Mouse (Mus musculus) common myeloid progenitor, adult 5-6 weeks (primary cell): Measurements from ENCODE around the gene Exo1. TPM values are rescaled to one million over a fixed set of nuclear protein-coding genes. Genes with fewer than 3 reads are reported as not detected.
A peak's percentile ranks its signal among the peaks of the same experiment; 100 is the strongest.

Source experiments
- ATAC-seq: replicated peaks from 2 replicates; pipeline ENCODE4 v1.8.0; 2016; ENCODE audit warnings: low read depth, mild to moderate bottlenecking, moderate TSS enrichment, inconsistent platforms; ENCODE audit not compliant: poor library complexity, severe bottlenecking
- total RNA-seq: library from RNA; stranded (forward); fragments of 200-1000, 187-1606 nt; gene quantifications from 2 replicates; pipeline ENCODE4 v1.2.3, GENCODE M21; 2017

Exo1 gene
- 46.0 and 47.8 TPM in 2 replicates for total RNA-seq

DNA sequence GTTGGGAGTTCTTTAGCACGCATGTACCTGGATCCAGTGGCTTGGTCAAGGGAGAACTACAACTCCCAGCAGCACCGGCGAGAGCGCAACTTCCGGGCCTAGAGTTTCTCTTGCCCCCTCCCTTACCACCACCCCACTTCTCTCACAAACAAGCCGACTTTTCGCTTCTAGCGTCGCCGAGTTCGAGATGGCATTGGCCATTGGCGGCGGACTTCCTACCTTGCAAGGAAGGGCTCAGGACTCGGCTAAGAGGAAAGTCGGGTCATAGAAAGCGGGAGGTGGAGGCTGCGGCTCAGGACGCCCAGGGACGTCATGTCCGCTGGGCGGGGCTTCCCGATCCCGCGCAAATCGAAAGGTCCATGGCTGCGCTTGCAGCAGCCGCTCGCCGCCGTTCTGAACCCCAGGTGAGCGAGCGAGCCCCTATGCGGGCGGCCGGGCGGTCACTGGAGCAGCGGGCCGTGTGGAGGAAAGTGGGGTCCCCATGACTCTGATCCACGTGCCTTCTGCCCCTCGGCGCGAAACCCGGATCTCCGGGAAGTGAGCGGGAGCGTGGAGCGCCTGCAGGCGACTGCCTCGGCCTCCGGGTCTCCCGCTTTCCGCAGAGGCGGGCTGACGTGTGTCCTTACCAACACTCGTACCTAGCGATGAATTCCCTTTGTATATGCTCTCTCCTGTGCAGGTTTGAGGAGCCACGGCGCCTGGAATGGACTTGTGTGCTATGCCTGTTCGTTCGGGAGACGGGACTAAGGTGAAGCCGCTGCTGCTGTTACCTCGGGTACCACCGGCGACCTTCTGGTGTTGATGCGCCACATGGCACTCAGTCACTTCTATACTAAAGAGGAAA is at the start of gene Exo1:
Gene Exo1, plus strand, starts transcription at position 129 of the 844 bp plus-strand sequence.
- peak; percentile 95 for ATAC-seq

DNA sequence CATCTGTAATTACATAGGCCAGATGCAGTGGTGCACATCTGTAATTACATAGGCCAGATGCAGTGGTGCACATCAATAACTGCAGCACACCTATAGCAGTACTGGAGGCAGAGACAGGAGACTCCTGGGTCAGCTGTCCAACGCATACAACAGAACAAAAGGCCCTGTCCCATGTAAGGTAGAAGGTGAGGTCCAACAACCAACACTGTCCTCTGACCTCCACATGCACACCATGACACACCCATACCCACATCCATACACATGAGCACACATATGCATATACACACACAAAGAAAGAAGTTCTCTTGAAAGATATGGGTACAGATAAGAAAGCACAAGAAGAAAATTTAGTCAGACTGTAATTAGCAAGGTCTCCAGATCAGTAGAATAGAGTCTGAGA is 24.9 kb upstream of the Exo1 start:
- no peak for ATAC-seq

DNA sequence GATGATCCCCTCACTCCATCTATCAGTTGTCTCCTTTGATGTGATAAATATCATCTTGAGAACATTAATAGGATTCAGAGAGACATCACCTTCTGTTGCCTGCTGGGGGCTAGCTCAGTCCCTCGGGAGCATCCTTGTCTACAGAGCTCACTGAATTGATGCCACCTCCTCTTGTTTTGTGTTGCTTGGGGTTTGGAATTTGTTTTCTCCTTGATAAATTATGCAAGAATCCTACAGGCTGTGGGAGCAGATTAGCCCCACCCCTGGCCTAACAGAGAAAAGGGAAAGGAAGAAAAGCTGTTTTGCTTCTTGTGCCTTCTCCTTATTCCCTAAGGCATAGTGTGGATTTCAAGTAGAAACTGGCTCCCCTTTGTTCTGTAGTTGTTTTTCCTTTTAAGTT is 13.3 kb upstream of the Exo1 start:
- no peak for ATAC-seq

DNA sequence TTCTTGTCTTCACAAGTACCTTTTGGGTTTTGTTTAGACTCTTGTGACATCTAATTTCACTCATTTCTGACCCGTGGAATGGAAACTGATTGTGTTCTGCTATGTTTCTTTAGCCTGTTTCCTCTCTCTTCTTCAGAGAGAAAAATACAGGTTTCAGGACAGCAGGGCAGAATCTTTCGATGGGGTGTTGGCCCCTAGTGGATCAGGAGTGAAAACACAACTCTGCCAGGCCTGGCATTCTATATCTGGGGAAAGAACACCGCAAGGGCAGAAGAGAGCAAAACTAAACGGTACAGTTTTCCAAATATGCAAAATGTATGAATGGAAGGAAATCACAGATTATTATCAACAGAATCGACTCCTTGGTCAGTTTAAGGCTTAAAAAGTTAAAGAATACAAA is 12.8 kb upstream of the Exo1 start:
- ATAC-seq, result peak; percentile 92

DNA sequence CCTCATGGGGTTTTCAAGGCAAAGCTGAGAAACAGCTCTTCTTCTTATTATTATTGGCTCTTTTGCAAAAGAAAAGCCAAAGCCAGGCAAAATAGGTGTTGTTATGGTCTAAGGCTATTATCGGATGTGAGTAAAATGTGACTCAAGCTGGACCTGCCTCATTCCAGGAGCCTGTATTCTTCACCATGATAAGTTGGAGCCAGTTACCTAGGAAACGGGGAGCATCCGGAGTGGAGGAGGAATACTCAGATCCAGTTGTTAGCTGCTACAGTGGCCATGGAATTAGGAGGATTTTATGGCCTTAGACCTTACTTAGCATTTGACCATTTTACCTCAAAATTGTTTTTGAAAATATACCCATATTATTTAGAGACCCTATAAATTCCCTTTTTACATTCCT is 9.7 kb upstream of the Exo1 start:
- no peak for ATAC-seq

DNA sequence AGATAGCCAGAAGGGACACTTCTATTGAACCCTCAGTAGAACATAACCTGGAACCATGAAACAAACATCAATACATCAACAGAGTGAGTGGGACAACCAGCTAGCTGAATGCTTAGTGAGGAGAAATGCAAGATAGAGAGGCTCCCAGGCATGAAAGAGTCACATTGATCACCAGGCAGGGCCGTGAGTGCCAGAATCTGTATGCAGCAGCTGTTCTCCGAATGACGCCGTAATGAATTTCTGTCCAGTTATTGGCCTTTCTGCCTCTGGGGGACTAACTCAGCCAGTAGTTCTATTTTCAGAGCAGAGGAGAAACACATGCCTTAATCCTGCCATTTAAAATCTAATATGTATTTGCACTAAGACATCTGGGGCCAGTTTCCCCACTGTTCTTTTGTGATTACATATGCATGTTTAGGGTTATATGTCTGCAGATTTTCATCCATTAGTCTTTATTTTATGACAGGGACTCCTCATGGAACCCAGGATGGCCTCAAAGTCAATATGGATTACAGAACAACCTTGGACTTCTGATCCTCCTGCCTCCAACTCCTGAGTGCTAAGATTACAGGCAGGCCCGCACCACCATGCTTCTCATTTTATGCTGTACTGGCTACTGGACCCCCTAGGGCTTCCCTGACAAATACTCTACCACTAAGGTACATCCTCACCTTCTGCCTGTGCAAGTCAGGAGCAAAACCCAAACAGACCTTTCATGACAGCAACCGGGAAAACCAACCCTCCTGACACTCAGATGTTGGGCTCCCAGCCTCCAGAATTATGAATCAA is 8.2 kb upstream of the Exo1 start:
- ATAC-seq, result no peak

DNA sequence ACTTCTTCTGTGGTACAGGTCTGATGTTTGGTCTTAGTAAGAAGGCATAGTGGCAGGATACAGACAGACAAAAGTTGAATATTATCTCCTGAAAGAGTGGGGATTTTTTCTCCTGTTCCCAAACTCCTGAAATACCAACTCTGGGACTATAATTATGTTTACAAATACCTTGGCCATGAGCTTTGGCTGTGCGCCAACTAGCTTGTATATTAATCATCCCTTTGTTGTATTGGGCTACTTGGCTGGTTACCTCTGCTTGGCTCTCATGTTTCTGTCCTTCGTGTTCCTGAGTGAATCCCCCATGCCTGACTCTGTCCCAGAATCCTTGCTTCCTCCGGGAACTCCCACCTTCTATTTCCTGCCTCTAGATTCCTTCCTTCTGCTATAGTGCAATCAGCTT is 3.0 kb downstream of the Exo1 start:
- no peak for ATAC-seq

DNA sequence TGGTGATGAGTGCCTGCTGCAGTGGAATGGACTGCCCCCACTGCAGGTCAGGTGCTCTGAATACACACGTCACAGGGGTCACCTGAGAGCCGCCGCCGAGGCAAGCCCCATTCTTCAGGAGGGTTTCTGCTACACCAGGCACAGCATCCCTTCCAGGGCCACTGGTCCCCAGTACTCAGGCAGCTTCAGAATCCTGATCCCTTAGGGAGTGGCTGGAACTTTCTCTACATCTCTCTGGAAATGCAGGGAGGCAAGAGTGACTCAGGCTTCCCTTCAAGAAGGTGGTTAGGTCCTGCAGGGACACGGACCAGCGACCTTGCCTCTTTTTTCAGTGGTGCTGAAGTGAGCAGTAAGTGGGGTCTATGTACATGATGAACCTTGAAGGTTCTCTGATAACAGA is 12.9 kb downstream of the Exo1 start:
- no peak for ATAC-seq

DNA sequence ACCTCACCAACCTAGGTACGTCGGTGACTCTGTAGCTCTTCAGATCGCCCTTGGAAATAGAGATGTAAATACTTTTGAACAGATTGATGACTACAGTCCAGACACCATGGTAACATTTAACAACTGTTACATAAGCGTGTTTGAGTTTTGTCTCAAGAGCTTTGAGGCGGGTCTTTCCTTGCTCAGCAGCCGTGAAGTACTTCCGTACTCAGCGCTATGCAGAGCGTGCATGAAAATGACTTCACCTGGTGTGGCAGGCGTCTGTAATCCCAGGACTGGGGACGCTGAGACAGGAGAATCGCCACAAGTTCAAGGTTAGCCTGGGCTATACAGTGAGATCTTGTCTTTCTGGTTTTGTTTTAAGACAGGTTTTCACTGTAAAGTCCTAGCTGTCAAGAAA is 13.3 kb downstream of the Exo1 start:
- ATAC-seq, result no peak

DNA sequence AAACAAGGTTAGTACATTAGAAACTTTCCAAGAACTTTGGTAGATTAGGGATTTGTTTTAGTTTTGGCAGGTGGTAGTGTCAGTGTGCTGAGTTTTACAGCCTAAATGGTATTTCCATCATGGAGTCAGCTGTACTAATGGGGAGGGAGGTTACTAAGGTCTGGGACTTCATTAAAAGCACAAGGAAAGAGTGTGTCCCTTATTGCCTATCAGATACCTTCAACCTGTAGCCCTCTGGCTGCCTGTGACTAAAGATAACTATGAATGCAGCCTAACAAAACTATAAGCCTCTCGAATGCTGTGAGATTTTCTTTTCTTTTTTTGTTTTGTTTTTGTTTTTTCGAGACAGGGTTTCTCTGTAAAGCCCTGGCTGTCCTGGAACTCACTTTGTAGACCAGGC is 30.8 kb downstream of the Exo1 start:
- ATAC-seq, result no peak

DNA sequence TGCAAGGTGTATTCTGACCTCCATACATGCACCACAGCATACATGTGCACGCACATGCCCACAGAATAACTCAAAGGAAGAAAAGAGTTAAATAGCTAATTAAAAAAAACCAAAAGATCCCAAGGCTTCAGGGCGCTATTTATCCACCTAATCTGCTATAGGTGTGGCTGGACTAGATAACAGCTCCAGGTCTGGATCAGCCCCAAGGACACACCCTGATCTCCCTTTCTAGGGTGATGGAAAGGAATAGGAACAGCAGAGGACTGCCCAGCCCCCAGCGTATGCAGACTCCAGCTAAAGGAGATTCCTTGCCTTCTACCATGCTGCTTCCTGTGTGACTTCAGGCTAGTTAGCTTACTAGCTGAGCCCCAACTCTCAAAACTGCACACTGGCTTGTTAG is 31.7 kb downstream of the Exo1 start:
- ATAC-seq, result no peak

DNA sequence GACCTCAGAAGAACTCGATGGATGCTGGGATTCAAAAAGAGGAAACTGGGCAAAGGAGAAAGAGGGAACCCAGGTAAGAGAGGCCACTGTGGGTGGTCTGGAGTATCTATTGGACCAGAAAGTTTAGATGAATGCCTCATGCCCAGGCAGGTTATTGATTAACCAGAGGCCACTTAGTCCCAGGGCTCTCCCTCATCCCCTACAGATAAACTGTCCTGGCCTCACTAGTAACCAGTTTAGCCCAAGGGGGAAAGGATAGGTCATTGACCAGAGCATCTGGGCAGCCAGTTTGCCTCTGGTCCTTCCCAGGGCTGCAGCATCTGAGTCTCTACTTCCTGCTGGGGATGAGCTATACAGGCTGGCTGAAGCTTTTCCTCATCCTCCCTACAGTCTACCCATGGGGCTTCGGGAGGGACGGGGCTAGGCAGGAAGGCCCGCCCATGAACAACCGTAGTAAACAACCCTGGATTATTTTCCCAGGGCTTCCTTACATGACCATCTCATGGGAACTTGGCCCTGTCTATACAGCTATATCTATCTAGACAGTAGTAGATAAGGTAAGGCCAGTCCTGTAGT is 33.4 kb downstream of the Exo1 start:
- ATAC-seq, result no peak

DNA sequence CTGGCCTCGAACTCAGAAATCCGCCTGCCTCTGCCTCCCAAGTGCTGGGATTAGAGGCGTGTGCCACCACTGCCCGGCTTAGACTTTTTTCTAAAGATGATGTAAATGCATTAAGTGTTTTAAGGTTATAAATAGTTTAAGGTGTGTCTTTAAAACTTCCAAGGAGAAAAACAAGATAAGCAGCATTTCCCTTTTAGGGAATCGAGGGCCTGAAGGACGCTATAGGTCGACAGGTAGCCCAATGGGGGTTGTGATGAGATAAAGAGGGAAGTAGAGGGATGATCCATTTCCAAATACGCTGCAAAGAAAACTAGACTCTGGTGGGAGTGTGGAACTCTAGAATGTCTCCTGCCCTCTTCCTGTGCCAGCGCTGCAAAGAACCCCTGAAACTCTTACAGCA is 39.6 kb downstream of the Exo1 start, which contains the start of gene Gm38100:
Gene Gm38100, plus strand, starts transcription at position 301 of the 400 bp plus-strand sequence.
- no peak for ATAC-seq

DNA sequence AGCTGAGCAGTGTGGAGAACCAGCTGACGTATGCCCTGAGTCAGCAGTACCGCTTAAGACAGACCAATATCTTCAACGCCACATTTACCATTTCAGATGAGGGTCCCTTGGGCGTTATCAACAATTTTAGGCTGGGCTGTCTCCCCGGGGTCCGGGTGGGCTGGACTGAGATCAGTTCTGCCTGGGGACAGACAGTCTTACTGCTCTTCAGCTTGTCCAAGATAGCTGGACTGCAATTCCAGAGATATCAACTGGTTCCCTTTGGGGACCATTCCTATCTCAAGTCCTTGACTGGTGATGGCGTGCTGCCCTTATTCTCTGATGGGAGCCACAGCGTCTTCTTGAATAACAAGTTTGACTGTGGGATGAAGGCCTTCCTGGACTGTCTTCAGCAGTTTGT is 40.7 kb downstream of the Exo1 start:
- no peak for ATAC-seq

DNA sequence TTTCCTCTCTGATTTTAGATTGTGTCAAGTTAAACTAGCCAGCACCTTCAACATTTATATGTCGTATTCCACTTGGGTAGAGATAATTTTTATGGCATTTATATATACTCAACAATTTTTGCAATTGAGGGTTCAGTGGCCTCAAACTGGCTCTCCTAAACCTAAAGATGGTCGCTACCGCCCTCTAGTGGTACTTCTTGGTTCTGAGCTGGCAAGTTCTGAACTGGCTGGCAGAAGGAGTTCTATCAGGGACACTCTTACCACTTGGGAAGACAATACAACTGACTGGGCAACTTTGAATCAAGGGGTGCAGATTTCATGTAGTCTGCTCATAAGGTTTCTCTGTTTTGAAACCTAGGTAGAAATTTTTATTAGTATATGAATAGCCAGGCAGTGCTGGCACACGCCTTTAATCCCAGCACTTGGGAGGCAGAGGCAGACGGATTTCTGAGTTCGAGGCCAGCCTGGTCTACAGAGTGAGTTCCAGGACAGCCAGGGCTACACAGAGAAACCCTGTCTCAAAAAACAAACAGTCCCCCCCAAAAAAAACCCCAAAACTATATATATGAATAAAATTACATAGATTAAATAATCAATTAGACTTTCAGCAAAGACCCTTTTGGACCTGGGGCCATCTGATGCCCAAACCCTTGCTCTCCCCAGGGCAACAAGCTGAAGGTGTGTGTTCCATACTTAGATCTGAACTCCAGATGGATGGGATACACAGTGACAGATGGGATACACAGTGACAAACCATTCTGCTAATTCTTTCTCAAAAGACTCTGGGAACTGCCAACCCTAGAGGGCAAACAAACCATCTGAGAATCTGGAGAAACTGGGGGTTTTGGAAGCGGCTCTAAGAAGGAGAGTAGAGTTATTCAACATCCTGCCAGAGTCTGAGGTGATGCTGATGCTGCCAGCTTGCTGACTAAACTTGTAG is 43.7 kb downstream of the Exo1 start:
- ATAC-seq, result peak; percentile 95

DNA sequence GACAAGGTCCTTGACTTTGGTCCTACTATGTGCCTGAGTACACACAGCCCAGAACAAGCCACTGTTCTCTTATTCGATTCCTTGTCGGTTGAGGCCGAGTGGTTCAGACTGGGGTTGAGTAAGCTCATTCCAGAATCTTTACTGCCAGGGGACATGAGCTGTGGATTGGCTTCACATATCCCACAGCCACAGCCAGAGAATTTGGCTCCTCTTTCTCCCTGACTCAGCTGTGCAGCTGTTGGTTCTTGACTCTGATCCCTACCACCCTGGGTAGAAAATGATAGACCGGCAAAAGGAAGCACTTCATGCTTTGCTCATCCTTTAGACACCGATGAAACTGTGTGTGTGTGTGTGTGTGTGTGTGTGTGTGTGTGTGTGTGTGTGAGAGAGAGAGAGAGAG is 51.0 kb downstream of the Exo1 start:
- no peak for ATAC-seq

DNA sequence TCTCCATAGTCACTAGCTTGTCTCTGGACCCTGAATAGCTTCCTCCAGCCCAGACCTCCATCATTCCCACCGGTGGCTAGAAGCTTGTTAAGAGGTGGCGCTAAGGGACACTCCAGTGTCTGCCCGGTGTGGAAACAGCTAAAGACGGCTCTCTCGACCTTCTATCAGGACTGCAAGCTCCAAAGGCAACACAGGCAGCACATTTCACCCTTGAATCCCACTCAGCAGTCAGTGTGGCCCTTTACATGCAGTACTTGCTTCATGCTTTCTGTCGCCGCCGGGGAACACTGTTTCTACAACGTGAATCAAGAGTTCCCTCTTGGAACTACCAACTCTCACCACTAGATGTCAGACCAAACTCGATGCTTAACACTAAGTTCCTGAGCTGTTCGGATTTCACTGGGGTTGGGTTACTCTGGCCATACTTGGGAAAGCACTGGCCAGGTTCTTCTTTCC is 55.9 kb downstream of the Exo1 start:
- peak; percentile 97 for ATAC-seq

DNA sequence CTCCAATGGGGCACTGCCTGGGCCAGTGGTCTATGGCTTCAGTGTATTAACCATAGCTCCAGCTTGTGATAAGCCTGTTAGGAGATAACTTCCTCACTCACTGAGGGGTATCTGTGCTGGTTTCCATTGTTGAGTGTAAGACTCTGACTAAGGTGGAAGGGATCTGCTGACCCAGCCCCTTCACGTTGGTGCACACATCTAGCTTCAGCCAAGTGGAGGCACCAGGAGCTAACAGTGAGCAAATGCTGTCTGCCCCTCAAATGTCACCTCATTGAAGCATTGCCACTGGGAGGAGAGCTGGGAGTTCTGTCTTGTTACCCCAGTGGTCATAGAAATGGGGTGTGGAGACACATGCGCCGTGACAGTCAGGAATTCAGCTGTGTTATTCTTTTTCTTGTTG is 58.4 kb downstream of the Exo1 start:
- no peak for ATAC-seq

DNA sequence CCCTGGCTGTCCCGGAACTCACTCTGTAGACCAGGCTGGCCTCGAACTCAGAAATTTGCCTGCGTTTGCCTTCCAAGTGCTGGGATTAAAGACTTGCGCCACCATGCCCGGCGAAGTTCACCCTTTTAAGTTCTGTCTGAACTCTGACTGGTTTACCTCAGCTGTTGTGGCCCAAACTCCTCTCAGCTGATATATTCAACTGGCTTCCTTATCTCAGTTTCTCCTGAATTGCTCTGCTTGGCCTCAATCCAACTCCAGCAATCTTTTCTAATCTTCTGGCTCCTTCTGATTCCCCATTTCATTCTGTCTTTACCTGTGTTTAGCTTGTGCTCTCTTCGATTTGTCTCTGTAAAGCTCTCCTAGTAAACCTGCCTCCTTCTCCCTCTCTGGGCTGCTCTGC is 62.8 kb downstream of the Exo1 start:
- no peak for ATAC-seq
